Mouse (Mus musculus) neural tube, embryonic 14.5 days (tissue): ENCODE measurements around the gene Shank1. TPM values are rescaled to one million over a fixed set of nuclear protein-coding genes. Genes with fewer than 3 reads are reported as not detected.

ENCODE experiments used
- ATAC-seq: fragments of 200-750 bp; cut with Nextera tagmentation; 2 replicates; pipeline ENCODE4 v1.8.0; 2017; ENCODE audit warnings: low read depth, mild to moderate bottlenecking, moderate TSS enrichment, moderate library complexity
- H3K27ac ChIP-seq: fragments of 300-500 bp; sonication (generic); 2 replicates; pipeline ENCODE4 v1.5.1; 2014; ENCODE audit warnings: low read depth, mild to moderate bottlenecking, control low read depth, low read length, moderate library complexity, mixed read lengths
- H3K27me3 ChIP-seq: fragments of 300-500 bp; sonication (generic); 2 replicates; pipeline ENCODE4 v1.6.1; 2014; ENCODE audit warnings: low read length; ENCODE audit not compliant: control insufficient read depth, insufficient read depth
- H3K36me3 ChIP-seq: fragments of 300-500 bp; sonication (generic); 2 replicates; pipeline ENCODE4 v1.6.1; 2014; ENCODE audit warnings: low read length, mixed read lengths; ENCODE audit not compliant: control insufficient read depth, insufficient read depth
- H3K4me1 ChIP-seq: fragments of 300-500 bp; sonication (generic); 2 replicates; pipeline ENCODE4 v1.6.1; 2014; ENCODE audit warnings: low read length; ENCODE audit not compliant: control insufficient read depth, insufficient read depth
- H3K4me2 ChIP-seq: fragments of 300-500 bp; sonication (generic); 2 replicates; pipeline ENCODE4 v1.6.1; 2014; ENCODE audit warnings: mild to moderate bottlenecking, low read depth, low read length, control low read depth
- H3K4me3 ChIP-seq: fragments of 300-500 bp; sonication (generic); 2 replicates; pipeline ENCODE4 v1.5.1; 2014; ENCODE audit warnings: low read depth, low read length, control low read depth, mixed read lengths
- H3K9ac ChIP-seq: fragments of 300-500 bp; sonication (generic); replicated peaks from 2 replicates; pipeline ENCODE4 v1.6.1; 2014; ENCODE audit warnings: low read depth, mild to moderate bottlenecking, control low read depth, low read length, mixed read lengths
- H3K9me3 ChIP-seq: fragments of 300-500 bp; sonication (generic); 2 replicates; pipeline ENCODE4 v1.6.1; 2016; ENCODE audit warnings: low read length; ENCODE audit not compliant: control insufficient read depth
- WGBS: fragments of 180-500 bp; shearing (Covaris S2); extraction: QIAGEN DNeasy Blood & Tissue Kit; methylation state at CpG from one replicate; pipeline ENCODE4 v1.1.7; 2014; 5-methylcytosine and 5-hydroxymethylcytosine counted together
- polyA plus RNA-seq: library from polyadenylated mRNA; unstranded; fragments of >200 nt; fragmentation: Nextera tagmentation; extraction: Ambion mirVana; gene quantifications from 2 replicates; pipeline ENCODE4 v1.2.1, GENCODE M21; 2014

Gene Shank1
- polyA plus RNA-seq, 1 experiment from 2014 or later: 62.7 TPM

- Histone ChIP-seq H3K36me3 (no peaks in the 10 kb centered on the region), H3K27me3 (0 out of 2 replicates have a peak, but pooled peaks cover 2% of the 10 kb centered on the region), H3K27ac (no peak within 1 kb of the TSS; the same call in 1 of the 2 replicates)
Observed at GRCm38 (mm10) chr7:44385720-44386119, 75.7 kb downstream of the Shank1 start, which contains the start of gene 1700008O03Rik. Gene 1700008O03Rik (minus strand): TSS chr7:44385820.

GRCm38 (mm10) chr7:44391831-44392230 lies 81.8 kb downstream of the Shank1 start:
- no peak overlapping the region for H3K9ac ChIP-seq

More at GRCm38 (mm10) chr7:44385720-44386119, 75.7 kb downstream of the Shank1 start, which contains the start of gene 1700008O03Rik:
- Histone ChIP-seq H3K9ac (peak within 1 kb of the TSS; percentile 64), H3K4me3 (peak within 1 kb of the TSS; percentile 45), H3K4me1 (no peaks in the 10 kb centered on the region; the same call in 1 of the 2 replicates), H3K9me3 (no peaks in the 10 kb centered on the region), H3K4me2 (peak within 1 kb of the TSS; percentile 83)
- WGBS: 86% methylated on average over 12 of the region's 12 CpGs
- ATAC-seq: no peak

GRCm38 (mm10) chr7:44392341-44392740 lies 82.3 kb downstream of the Shank1 start:
- no peak for ATAC-seq
- 91% methylated on average over 14 of the region's 14 CpGs for WGBS
- Histone ChIP-seq H3K9ac (no peak overlapping the region), H3K4me1 (no peaks in the 10 kb centered on the region), H3K4me2 (no peak overlapping the region), H3K27me3 (no peaks in the 10 kb centered on the region), H3K36me3 (no peaks in the 10 kb centered on the region), H3K9me3 (no peaks in the 10 kb centered on the region), H3K27ac (no peak overlapping the region), H3K4me3 (no peak overlapping the region)

More at GRCm38 (mm10) chr7:44391831-44392230, 81.8 kb downstream of the Shank1 start:
- Histone ChIP-seq H3K36me3 (no peaks in the 10 kb centered on the region), H3K27ac (no peak overlapping the region), H3K4me1 (no peaks in the 10 kb centered on the region), H3K27me3 (0 out of 2 replicates have a peak, but pooled peaks cover 2% of the 10 kb centered on the region), H3K4me2 (no peak overlapping the region), H3K4me3 (no peak overlapping the region), H3K9me3 (no peaks in the 10 kb centered on the region)
- WGBS: 81% methylated on average over 4 of the region's 4 CpGs
- ATAC-seq: no peak

- WGBS: 93% methylated on average over 17 of the region's 17 CpGs
- no peak for ATAC-seq
- no peak overlapping the region for H3K4me3 ChIP-seq
Observed at GRCm38 (mm10) chr7:44393284-44393683, 83.2 kb downstream of the Shank1 start.

GRCm38 (mm10) chr7:44398570-44398969 lies 88.5 kb downstream of the Shank1 start:
- Histone ChIP-seq H3K27ac (no peak overlapping the region), H3K36me3 (no peaks in the 10 kb centered on the region), H3K27me3 (no peaks in the 10 kb centered on the region), H3K4me1 (no peaks in the 10 kb centered on the region), H3K4me2 (no peak overlapping the region), H3K9me3 (no peaks in the 10 kb centered on the region), H3K9ac (no peak overlapping the region), H3K4me3 (no peak overlapping the region)
- 16% methylated on average over 3 of the region's 3 CpGs for WGBS
- ATAC-seq: peak; percentile 71

More at GRCm38 (mm10) chr7:44393284-44393683, 83.2 kb downstream of the Shank1 start:
- no peaks in the 10 kb centered on the region for H3K9me3 ChIP-seq
- H3K27me3 ChIP-seq: no peaks in the 10 kb centered on the region
- H3K9ac ChIP-seq: no peak overlapping the region
- no peaks in the 10 kb centered on the region for H3K36me3 ChIP-seq
- no peaks in the 10 kb centered on the region for H3K4me1 ChIP-seq
- no peak overlapping the region for H3K4me2 ChIP-seq
- H3K27ac ChIP-seq: no peak overlapping the region

- Histone ChIP-seq H3K27me3 (no peaks in the 10 kb centered on the region), H3K36me3 (no peaks in the 10 kb centered on the region), H3K4me2 (no peak overlapping the region), H3K27ac (no peak overlapping the region), H3K9me3 (no peaks in the 10 kb centered on the region), H3K4me3 (no peak overlapping the region), H3K4me1 (0 out of 2 replicates have a peak, but pooled peaks cover 3% of the 10 kb centered on the region), H3K9ac (no peak overlapping the region)
- no peak for ATAC-seq
- 81% methylated on average over 6 of the region's 6 CpGs for WGBS
Observed at GRCm38 (mm10) chr7:44401673-44402072, 91.6 kb downstream of the Shank1 start.

GRCm38 (mm10) chr7:44405346-44406014 lies 95.4 kb downstream of the Shank1 start:
- Histone ChIP-seq H3K27ac (peak overlapping the region; percentile 79), H3K36me3 (no peaks in the 10 kb centered on the region), H3K4me2 (peak overlapping the region; percentile 59), H3K9me3 (no peaks in the 10 kb centered on the region), H3K4me3 (peak overlapping the region; percentile 32), H3K4me1 (0 out of 2 replicates have a peak, but pooled peaks cover 3% of the 10 kb centered on the region), H3K9ac (no peak overlapping the region; the same call in 1 of the 2 replicates), H3K27me3 (no peaks in the 10 kb centered on the region)
- WGBS: 2% methylated on average over 27 of the region's 27 CpGs
- ATAC-seq: peak; percentile 97

GRCm38 (mm10) chr7:44406015-44406355 lies 95.9 kb downstream of the Shank1 start:
- H3K4me3 ChIP-seq: no peak overlapping the region
- H3K27ac ChIP-seq: no peak overlapping the region
- WGBS: 2% methylated on average over 5 of the region's 5 CpGs
- no peak overlapping the region for H3K4me2 ChIP-seq
- no peaks in the 10 kb centered on the region for H3K27me3 ChIP-seq
- no peak for ATAC-seq
- no peaks in the 10 kb centered on the region for H3K36me3 ChIP-seq
- 0 out of 2 replicates have a peak, but pooled peaks cover 3% of the 10 kb centered on the region for H3K4me1 ChIP-seq
- H3K9ac ChIP-seq: no peak overlapping the region
- H3K9me3 ChIP-seq: no peaks in the 10 kb centered on the region
